Mouse (Mus musculus) midbrain, postnatal 0 days (tissue): ENCODE results near the gene Zbtb16. TPM values are rescaled to one million over a fixed set of nuclear protein-coding genes. Genes with fewer than 3 reads are reported as not detected.

Experiments used
- ATAC-seq: fragments of 200-750 bp; cut with Nextera tagmentation; 2 replicates; pipeline ENCODE4 v1.8.0; 2017; ENCODE audit warnings: moderate number of reproducible peaks, mild to moderate bottlenecking, moderate TSS enrichment, moderate library complexity; ENCODE audit not compliant: low FRiP score
- DNase-seq: peaks from one replicate; pipeline ENCODE4 v3.0.0-alpha.2; 2015; ENCODE audit warnings: low spot score
- H3K27ac ChIP-seq: fragments of 300-500 bp; sonication (generic); 2 replicates; pipeline ENCODE4 v1.5.1; 2014; ENCODE audit warnings: low read depth, mild to moderate bottlenecking, low read length, mixed read lengths
- H3K27me3 ChIP-seq: fragments of 300-500 bp; sonication (generic); 2 replicates; pipeline ENCODE4 v1.6.1; 2014; ENCODE audit warnings: low read length, control low read depth, mixed read lengths; ENCODE audit not compliant: insufficient read depth
- H3K36me3 ChIP-seq: fragments of 300-500 bp; sonication (generic); 2 replicates; pipeline ENCODE4 v1.6.1; 2014; ENCODE audit warnings: low read length, control low read depth, mixed read lengths; ENCODE audit not compliant: insufficient read depth
- H3K4me1 ChIP-seq: fragments of 300-500 bp; sonication (generic); 2 replicates; pipeline ENCODE4 v1.6.1; 2014; ENCODE audit warnings: mild to moderate bottlenecking, control low read depth, antibody characterized with exemption, low read length, mixed read lengths; ENCODE audit not compliant: insufficient read depth
- H3K4me2 ChIP-seq: fragments of 300-500 bp; sonication (generic); 2 replicates; pipeline ENCODE4 v1.6.1; 2014; ENCODE audit warnings: low read depth, mild to moderate bottlenecking, low read length, mixed read lengths; ENCODE audit not compliant: poor library complexity, severe bottlenecking
- H3K4me3 ChIP-seq: fragments of 300-500 bp; sonication (generic); 2 replicates; pipeline ENCODE4 v1.5.1; 2014; ENCODE audit warnings: low read depth, mild to moderate bottlenecking, low read length, moderate library complexity
- H3K9ac ChIP-seq: fragments of 300-500 bp; sonication (generic); replicated peaks from 2 replicates; pipeline ENCODE4 v1.6.1; 2014; ENCODE audit warnings: mild to moderate bottlenecking, low read length, moderate library complexity, mixed read lengths; ENCODE audit not compliant: poor library complexity, severe bottlenecking
- H3K9me3 ChIP-seq: fragments of 300-500 bp; sonication (generic); 2 replicates; pipeline ENCODE4 v1.6.1; 2016; ENCODE audit warnings: low read length, control low read depth
- CTCF ChIP-seq: IDR thresholded peaks from 2 replicates; pipeline ENCODE4 v1.5.1; 2016; ENCODE audit warnings: antibody characterized with exemption, mild to moderate bottlenecking
- whole genome bisulfite sequencing: fragments of 180-500 bp; shearing (Covaris S2); extraction: QIAGEN DNeasy Blood & Tissue Kit; methylation state at CpG from one replicate; pipeline ENCODE4 v1.1.7; 2014; 5-methylcytosine and 5-hydroxymethylcytosine counted together
- polyA plus RNA-seq: library from polyadenylated mRNA; unstranded; fragments of >200 nt; fragmentation: Nextera tagmentation; extraction: Ambion mirVana; gene quantifications from 2 replicates; pipeline ENCODE4 v1.2.1, GENCODE M21; 2015
- total RNA-seq: library from RNA; depleted of rRNA; stranded (reverse); fragments of >200 nt; gene quantifications from 2 replicates; pipeline ENCODE4 v1.2.3, GENCODE M21; 2014

The Zbtb16 gene
- total and polyA plus RNA-seq, 2 experiments from 2014 or later, result 6.1 to 8.3 TPM

DNA sequence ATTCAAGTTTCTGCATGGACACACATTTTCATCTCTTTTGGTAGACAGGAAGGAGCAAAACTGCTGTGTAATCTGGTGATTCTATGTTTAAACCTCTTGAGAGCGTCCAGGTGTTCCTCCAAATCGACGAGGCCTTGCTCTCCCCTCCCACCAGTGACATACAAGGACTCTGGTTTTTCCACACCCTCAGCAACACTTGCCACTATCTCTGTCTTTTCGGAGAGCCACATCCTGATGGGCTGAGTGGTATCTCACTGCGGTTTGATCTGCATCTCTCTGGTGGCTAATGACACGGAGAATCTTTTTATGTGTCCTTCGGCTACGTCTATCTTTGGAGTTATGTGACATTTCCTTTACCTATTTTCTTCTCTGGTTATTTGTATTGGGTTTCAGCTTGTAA is 121.0 kb downstream of the Zbtb16 start:
- 90% methylated on average over 8 of the region's 8 CpGs for WGBS
- DNase-seq, result no peak
- no peaks in the 10 kb centered on the region for H3K9me3 ChIP-seq

DNA sequence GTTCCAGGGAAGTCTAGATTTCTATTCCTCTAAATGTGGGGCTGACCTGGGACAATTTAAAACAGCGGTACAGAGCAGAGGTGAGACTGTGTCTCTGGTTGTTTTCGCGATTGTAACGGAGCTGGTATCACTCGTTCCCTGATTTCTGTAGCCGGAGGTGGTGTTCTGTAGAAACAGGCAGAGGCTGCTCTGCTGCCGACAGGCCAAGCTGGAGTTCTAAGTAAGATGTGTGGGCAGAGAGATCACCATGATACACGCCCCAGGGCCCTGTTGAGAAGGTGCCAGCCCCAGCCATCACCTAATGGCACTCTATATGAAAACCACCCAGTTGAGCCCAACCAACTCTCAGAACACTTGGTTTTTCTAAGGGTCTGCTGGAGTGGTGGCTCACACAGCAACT is 122.2 kb downstream of the Zbtb16 start:
- Histone ChIP-seq H3K9me3 (no peaks in the 10 kb centered on the region), H3K27ac (no peak overlapping the region), H3K27me3 (no peaks in the 10 kb centered on the region), H3K4me1 (no peaks in the 10 kb centered on the region), H3K36me3 (no peaks in the 10 kb centered on the region), H3K4me3 (no peak overlapping the region), H3K4me2 (no peak overlapping the region), H3K9ac (no peak overlapping the region)
- no peak for TF ChIP-seq CTCF
- WGBS, result 92% methylated on average over 8 of the region's 8 CpGs
- DNase-seq (no peak), ATAC-seq (no peak)

More for the DNA sequence above, 121.0 kb downstream of the Zbtb16 start:
- H3K4me1 ChIP-seq, result 0 out of 2 replicates have a peak, but pooled peaks cover 3% of the 10 kb centered on the region
- no peaks in the 10 kb centered on the region for H3K27me3 ChIP-seq
- no peak for TF ChIP-seq CTCF
- H3K36me3 ChIP-seq, result no peaks in the 10 kb centered on the region
- H3K27ac ChIP-seq, result no peak overlapping the region
- ATAC-seq, result no peak
- no peak overlapping the region for H3K4me2 ChIP-seq
- H3K9ac ChIP-seq, result no peak overlapping the region
- no peak overlapping the region for H3K4me3 ChIP-seq

DNA sequence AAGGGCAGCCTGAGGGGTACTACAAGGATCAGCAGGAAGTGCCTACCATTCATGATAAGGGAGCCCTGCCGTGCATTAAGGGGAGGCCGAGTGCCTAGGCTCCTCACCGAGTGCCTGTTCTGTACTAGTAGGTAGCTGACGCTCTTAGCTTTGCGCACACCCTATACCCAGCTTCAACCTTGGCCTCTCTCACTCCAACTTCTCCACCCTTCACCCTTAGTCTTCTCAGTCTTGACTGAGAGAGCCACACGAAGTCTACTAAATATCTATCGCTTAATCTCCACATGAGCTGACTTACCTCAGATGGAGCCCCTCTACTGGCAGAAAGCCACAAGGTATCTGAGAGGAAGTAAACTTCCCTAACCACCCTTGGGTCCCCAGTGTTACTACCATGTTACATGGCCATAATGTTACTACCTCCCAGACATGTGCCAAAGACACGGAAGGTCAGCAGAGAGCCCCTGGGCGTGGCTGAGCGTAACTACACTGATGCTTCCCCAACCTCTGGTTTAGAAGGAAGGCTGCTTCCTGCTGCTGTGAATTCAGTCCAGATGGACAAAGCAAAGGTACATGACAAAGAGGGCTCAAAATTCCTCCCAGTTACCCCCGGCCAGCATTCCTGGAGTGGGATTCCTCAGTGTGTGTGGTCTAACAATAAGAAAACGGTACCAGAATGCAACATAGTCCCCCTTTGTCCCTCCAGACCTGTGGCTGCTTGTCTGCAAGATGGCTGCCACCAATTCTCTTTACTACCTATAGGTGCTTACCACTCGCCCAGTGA is 122.8 kb downstream of the Zbtb16 start:
- no peaks in the 10 kb centered on the region for H3K27me3 ChIP-seq
- H3K4me3 ChIP-seq, result no peak overlapping the region
- no peak for DNase-seq
- H3K9ac ChIP-seq, result no peak overlapping the region
- no peak overlapping the region for H3K27ac ChIP-seq
- 88% methylated on average over 13 of the region's 13 CpGs for WGBS
- no peak for ATAC-seq
- H3K36me3 ChIP-seq, result no peaks in the 10 kb centered on the region
- H3K4me2 ChIP-seq, result no peak overlapping the region
- no peak for TF ChIP-seq CTCF
- no peaks in the 10 kb centered on the region for H3K4me1 ChIP-seq
- no peaks in the 10 kb centered on the region for H3K9me3 ChIP-seq

GRCm38 (mm10) chr9:48711826-48712225 is 124.2 kb downstream of the Zbtb16 start:
- no peak overlapping the region for H3K4me2 ChIP-seq
- no peak for TF ChIP-seq CTCF
- no peak for DNase-seq
- no peak overlapping the region for H3K27ac ChIP-seq
- no peak overlapping the region for H3K9ac ChIP-seq
- H3K9me3 ChIP-seq, result no peaks in the 10 kb centered on the region
- H3K36me3 ChIP-seq, result no peaks in the 10 kb centered on the region
- ATAC-seq, result no peak
- H3K4me3 ChIP-seq, result no peak overlapping the region
- WGBS, result 86% methylated on average over 5 of the region's 5 CpGs
- H3K27me3 ChIP-seq, result no peaks in the 10 kb centered on the region
- no peaks in the 10 kb centered on the region for H3K4me1 ChIP-seq

- 33% methylated on average over 9 of the region's 9 CpGs for WGBS
- Histone ChIP-seq H3K27ac (no peak overlapping the region), H3K9ac (no peak overlapping the region), H3K4me2 (no peak overlapping the region), H3K27me3 (no peaks in the 10 kb centered on the region), H3K36me3 (no peaks in the 10 kb centered on the region), H3K4me3 (no peak overlapping the region), H3K4me1 (no peaks in the 10 kb centered on the region), H3K9me3 (no peaks in the 10 kb centered on the region)
- no peak for TF ChIP-seq CTCF
- DNase-seq (peak; percentile 34), ATAC-seq (no peak)
Observed at GRCm38 (mm10) chr9:48711296-48711781, 124.7 kb downstream of the Zbtb16 start.
